Mouse (Mus musculus) kidney, embryonic 14.5 days (tissue): ENCODE results near the gene Glmp. TPM values are rescaled to one million over a fixed set of nuclear protein-coding genes. Genes with fewer than 3 reads are reported as not detected.
"Not testable (repeated sequence)": the region's sequence is repeated elsewhere in the genome, so short reads cannot be mapped to it uniquely, and the experiment has no call there.

Experiments
- ATAC-seq: fragments of 200-750 bp; cut with Nextera tagmentation; 2 replicates; pipeline ENCODE4 v1.8.0; 2017; ENCODE audit warnings: moderate number of reproducible peaks, mild to moderate bottlenecking, moderate TSS enrichment, moderate library complexity; ENCODE audit not compliant: low FRiP score, low TSS enrichment
- H3K27ac ChIP-seq: fragments of 300-500 bp; sonication (generic); 2 replicates; pipeline ENCODE4 v1.5.1; 2014; ENCODE audit warnings: low read depth, mild to moderate bottlenecking, low read length, moderate library complexity, mixed read lengths
- H3K27me3 ChIP-seq: fragments of 300-500 bp; sonication (generic); 2 replicates; pipeline ENCODE4 v1.6.1; 2014; ENCODE audit warnings: mild to moderate bottlenecking, low read length; ENCODE audit not compliant: control insufficient read depth, insufficient read depth
- H3K36me3 ChIP-seq: fragments of 300-500 bp; sonication (generic); 2 replicates; pipeline ENCODE4 v1.6.1; 2014; ENCODE audit warnings: low read length, mixed read lengths; ENCODE audit not compliant: control insufficient read depth, insufficient read depth
- H3K4me1 ChIP-seq: fragments of 300-500 bp; sonication (generic); 2 replicates; pipeline ENCODE4 v1.6.1; 2014; ENCODE audit warnings: low read length, mixed read lengths; ENCODE audit not compliant: control insufficient read depth, insufficient read depth
- H3K4me2 ChIP-seq: fragments of 300-500 bp; sonication (generic); replicated peaks from 2 replicates; pipeline ENCODE4 v1.6.1; 2014; ENCODE audit warnings: low read depth, mild to moderate bottlenecking, low read length
- H3K4me3 ChIP-seq: fragments of 300-500 bp; sonication (generic); 2 replicates; pipeline ENCODE4 v1.5.1; 2014; ENCODE audit warnings: mild to moderate bottlenecking, low read length
- H3K9ac ChIP-seq: fragments of 300-500 bp; sonication (generic); 2 replicates; pipeline ENCODE4 v1.6.1; 2014; ENCODE audit warnings: low read depth, mild to moderate bottlenecking, low read length, moderate library complexity
- H3K9me3 ChIP-seq: fragments of 300-500 bp; sonication (generic); 2 replicates; pipeline ENCODE4 v1.6.1; 2016; ENCODE audit warnings: low read length; ENCODE audit not compliant: control insufficient read depth
- WGBS: fragments of 180-500 bp; shearing (Covaris S2); extraction: QIAGEN DNeasy Blood & Tissue Kit; methylation state at CpG from one replicate; pipeline ENCODE4 v1.1.7; 2014; 5-methylcytosine and 5-hydroxymethylcytosine counted together
- polyA plus RNA-seq: library from polyadenylated mRNA; unstranded; fragments of >200 nt; fragmentation: Nextera tagmentation; extraction: Ambion mirVana; gene quantifications from 2 replicates; pipeline ENCODE4 v1.2.1, GENCODE M21; 2014

Gene Glmp
- polyA plus RNA-seq = 114 and 138 TPM in 2 replicates

- peak; percentile 78 for ATAC-seq
- WGBS = 1% methylated on average over 10 of the region's 10 CpGs
- peaks cover 55% of the 10 kb centered on the region for H3K36me3 ChIP-seq
- peak within 1 kb of the TSS; percentile 72 for H3K4me3 ChIP-seq
- peaks cover 8% of the 10 kb centered on the region; the same call in 1 of the 2 replicates for H3K4me1 ChIP-seq
- peak within 1 kb of the TSS; percentile 91 for H3K4me2 ChIP-seq
- H3K27ac ChIP-seq = no peak within 1 kb of the TSS
- H3K9ac ChIP-seq = peak within 1 kb of the TSS; percentile 78
- no peaks in the 10 kb centered on the region for H3K27me3 ChIP-seq
- no peaks in the 10 kb centered on the region for H3K9me3 ChIP-seq
Measured at GRCm38 (mm10) chr3:88324951-88325405, at the start of gene Glmp. TSS of gene Glmp (plus strand) at chr3:88325023.

- Histone ChIP-seq H3K36me3 (no peaks in the 10 kb centered on the region), H3K27me3 (no peaks in the 10 kb centered on the region), H3K4me1 (no peaks in the 10 kb centered on the region), H3K9ac (no peak overlapping the region), H3K4me2 (no peak overlapping the region), H3K9me3 (no peaks in the 10 kb centered on the region), H3K27ac (no peak overlapping the region), H3K4me3 (no peak overlapping the region)
- ATAC-seq = no peak
- 75% methylated on average over 2 of the region's 2 CpGs for WGBS
Measured at GRCm38 (mm10) chr3:88276121-88276520, 48.7 kb upstream of the Glmp start.

GRCm38 (mm10) chr3:88276529-88277143 is 48.2 kb upstream of the Glmp start:
- Histone ChIP-seq H3K36me3 (no peaks in the 10 kb centered on the region), H3K4me3 (no peak overlapping the region), H3K4me1 (no peaks in the 10 kb centered on the region), H3K27ac (no peak overlapping the region), H3K4me2 (no peak overlapping the region), H3K9ac (no peak overlapping the region), H3K27me3 (no peaks in the 10 kb centered on the region), H3K9me3 (no peaks in the 10 kb centered on the region)
- 41% methylated on average over 7 of the region's 7 CpGs for WGBS
- no peak for ATAC-seq

GRCm38 (mm10) chr3:88280035-88280434 is 44.8 kb upstream of the Glmp start:
- H3K9ac ChIP-seq = no peak overlapping the region
- no peaks in the 10 kb centered on the region for H3K4me1 ChIP-seq
- H3K4me3 ChIP-seq = no peak overlapping the region
- WGBS = 95% methylated on average over 2 of the region's 2 CpGs
- H3K36me3 ChIP-seq = no peaks in the 10 kb centered on the region
- H3K27ac ChIP-seq = no peak overlapping the region
- no peaks in the 10 kb centered on the region for H3K9me3 ChIP-seq
- no peak for ATAC-seq
- no peak overlapping the region for H3K4me2 ChIP-seq
- no peaks in the 10 kb centered on the region for H3K27me3 ChIP-seq

GRCm38 (mm10) chr3:88281141-88281916 is 43.5 kb upstream of the Glmp start:
- H3K4me2 ChIP-seq, H3K27me3 ChIP-seq, H3K4me1 ChIP-seq, H3K4me3 ChIP-seq, H3K9me3 ChIP-seq, ATAC-seq, H3K36me3 ChIP-seq, H3K9ac ChIP-seq, H3K27ac ChIP-seq: not testable (repeated sequence)
- WGBS = 71% methylated on average over 11 of the region's 11 CpGs

- not testable (repeated sequence) for ATAC-seq
- WGBS = 95% methylated on average over 14 of the region's 14 CpGs
Measured at GRCm38 (mm10) chr3:88284815-88285564, 39.8 kb upstream of the Glmp start.

GRCm38 (mm10) chr3:88285565-88285895 is 39.3 kb upstream of the Glmp start:
- not testable (repeated sequence) for H3K9ac ChIP-seq, H3K36me3 ChIP-seq, ATAC-seq, H3K27ac ChIP-seq, H3K27me3 ChIP-seq, H3K4me3 ChIP-seq, H3K4me2 ChIP-seq, H3K9me3 ChIP-seq, H3K4me1 ChIP-seq
- WGBS = no CpG with 5 or more reads among the region's 2 CpGs

More at GRCm38 (mm10) chr3:88284815-88285564, 39.8 kb upstream of the Glmp start:
- not testable (repeated sequence) for H3K9me3 ChIP-seq, H3K4me1 ChIP-seq, H3K27ac ChIP-seq, H3K9ac ChIP-seq, H3K4me2 ChIP-seq, H3K4me3 ChIP-seq, H3K36me3 ChIP-seq, H3K27me3 ChIP-seq

GRCm38 (mm10) chr3:88287110-88287509 is 37.7 kb upstream of the Glmp start, which contains the start of gene Gm38392:
TSS of gene Gm38392 (minus strand) at chr3:88287210.
- H3K27me3 ChIP-seq = no peaks in the 10 kb centered on the region
- H3K9ac ChIP-seq = no peak within 1 kb of the TSS
- no peak for ATAC-seq
- H3K27ac ChIP-seq = no peak within 1 kb of the TSS
- H3K36me3 ChIP-seq = no peaks in the 10 kb centered on the region; the same call in 1 of the 2 replicates
- 92% methylated on average over 4 of the region's 4 CpGs for WGBS
- H3K4me2 ChIP-seq = no peak within 1 kb of the TSS
- no peaks in the 10 kb centered on the region for H3K9me3 ChIP-seq
- no peak within 1 kb of the TSS for H3K4me3 ChIP-seq
- H3K4me1 ChIP-seq = no peaks in the 10 kb centered on the region
